Mouse (Mus musculus): ENCODE data around the gene Brca2. TPM values are rescaled to one million over a fixed set of nuclear protein-coding genes. Genes with fewer than 3 reads are reported as not detected.

Brca2 gene
- 9.4 to 14.0 TPM (median 10.5 TPM) in 4 replicates for total RNA-seq (2023; ENCODE audit: inconsistent age)

GRCm38 (mm10) chr5:150521937-150522866, at the start of gene Brca2:
Gene Brca2, plus strand, starts transcription at chr5:150522630.

GRCm38 (mm10) chr5:150518064-150518463, 4.4 kb upstream of the Brca2 start, which contains the start of gene Zar1l:
Gene Zar1l, minus strand, starts transcription at chr5:150518164.

GRCm38 (mm10) chr5:150597088-150597487, 74.7 kb downstream of the Brca2 start, which contains the start of gene N4bp2l1:
Gene N4bp2l1, minus strand, starts transcription at chr5:150597188.

Other genes starting within 250 kb of the Brca2 start
- gene Zar1l, start 4.5 kb upstream of the Brca2 start, total RNA-seq (2023; ENCODE audit: inconsistent age), result not detected in 4 replicates
- gene N4bp2l1, start 74.6 kb downstream of the Brca2 start, total RNA-seq (2023; ENCODE audit: inconsistent age), result 135 to 168 TPM (median 143 TPM) in 4 replicates
- gene N4bp2l2, start 143.6 kb downstream of the Brca2 start, total RNA-seq (2023; ENCODE audit: inconsistent age), result 149 to 162 TPM (median 155 TPM) in 4 replicates
- gene Pds5b, start 151.1 kb downstream of the Brca2 start, total RNA-seq (2023; ENCODE audit: inconsistent age), result 52.4 to 61.0 TPM (median 54.5 TPM) in 4 replicates

Measured in B cell, adult (primary cell).